Mouse (Mus musculus) ovary, postnatal 36 days (tissue): ENCODE measurements around the gene Sh2d2a.
"Not testable (repeated sequence)": the region's sequence is repeated elsewhere in the genome, so short reads cannot be mapped to it uniquely, and the experiment has no call there.

Experiments
- DNase-seq: peaks from one replicate; pipeline ENCODE4 v3.0.0; 2022; ENCODE audit warnings: low spot score, mixed read lengths

Gene Sh2d2a

DNA sequence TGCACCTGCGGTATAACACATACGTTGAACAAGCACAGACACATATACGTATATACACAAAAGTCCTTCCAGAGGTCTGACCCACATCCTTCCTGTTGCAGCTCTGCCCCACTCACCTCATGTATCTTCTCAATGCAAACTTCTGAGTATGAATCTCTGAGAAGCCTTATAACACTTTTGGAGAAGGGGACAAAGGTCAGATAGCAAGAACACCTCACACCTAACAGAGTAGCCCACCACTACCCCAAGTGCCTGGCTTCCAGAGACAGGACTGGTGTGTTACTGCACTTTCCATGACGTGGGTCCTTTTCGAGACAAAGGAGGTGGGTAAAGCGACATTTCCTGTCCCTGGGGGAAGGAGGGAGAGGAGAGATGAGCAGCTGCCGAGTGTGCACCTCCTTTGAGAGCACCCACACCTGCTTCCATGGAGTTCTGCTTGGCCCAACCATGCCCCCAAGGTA, at the start of gene Sh2d2a:
Gene Sh2d2a (plus strand): TSS at position 106 of the 461 bp plus-strand sequence.
- DNase-seq: no peak

DNA sequence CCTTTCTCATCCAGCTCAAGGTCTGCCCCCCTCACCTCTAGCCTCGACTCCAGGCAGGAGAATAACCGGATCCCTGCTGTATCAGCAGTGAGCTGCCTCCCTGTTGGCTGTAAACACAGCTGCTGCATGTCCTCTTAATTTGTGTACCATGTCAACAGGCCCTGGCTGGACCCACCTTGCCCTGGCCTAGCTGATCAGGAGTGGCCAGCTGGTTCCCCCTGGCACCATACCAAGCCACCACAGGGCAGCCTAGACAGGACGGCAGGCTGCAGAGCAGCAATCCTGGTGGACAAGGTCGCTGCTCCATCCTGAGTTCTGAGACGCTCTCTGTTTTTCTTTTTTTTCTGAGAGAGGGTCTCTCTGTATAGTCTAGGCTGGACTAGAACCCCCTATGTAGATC, 44.9 kb upstream of the Sh2d2a start:
- no peak for DNase-seq

DNA sequence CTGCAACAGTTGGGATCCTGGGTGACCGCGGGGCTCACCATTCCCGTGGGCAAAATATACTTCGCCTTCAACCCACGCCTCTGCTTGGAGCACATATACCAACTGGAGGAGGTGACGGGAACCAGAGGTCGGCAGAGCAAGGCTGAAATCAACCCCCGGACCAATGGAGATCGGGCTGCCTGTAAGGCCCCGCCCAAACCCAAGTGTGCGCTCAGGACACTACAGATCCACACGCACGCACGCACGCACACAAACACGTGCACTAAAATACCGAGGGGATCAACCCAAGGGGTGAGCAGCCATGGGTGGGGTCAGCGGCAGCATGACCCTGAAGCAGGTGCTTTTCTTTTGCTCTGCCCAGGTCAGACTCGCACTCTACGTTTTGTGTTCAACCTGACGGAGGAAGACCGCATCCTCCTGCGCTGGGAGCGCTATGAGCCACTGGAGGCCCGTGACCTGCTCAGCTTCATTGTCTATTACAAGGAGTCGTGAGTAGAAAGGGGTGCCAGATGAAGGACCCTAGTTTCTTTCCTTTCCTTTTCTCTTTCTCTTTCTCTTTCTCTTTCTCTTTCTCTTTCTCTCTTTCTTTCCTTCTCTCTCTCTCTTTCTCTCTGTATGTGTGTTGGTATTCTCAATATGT, 42.4 kb upstream of the Sh2d2a start:
- DNase-seq: no peak

DNA sequence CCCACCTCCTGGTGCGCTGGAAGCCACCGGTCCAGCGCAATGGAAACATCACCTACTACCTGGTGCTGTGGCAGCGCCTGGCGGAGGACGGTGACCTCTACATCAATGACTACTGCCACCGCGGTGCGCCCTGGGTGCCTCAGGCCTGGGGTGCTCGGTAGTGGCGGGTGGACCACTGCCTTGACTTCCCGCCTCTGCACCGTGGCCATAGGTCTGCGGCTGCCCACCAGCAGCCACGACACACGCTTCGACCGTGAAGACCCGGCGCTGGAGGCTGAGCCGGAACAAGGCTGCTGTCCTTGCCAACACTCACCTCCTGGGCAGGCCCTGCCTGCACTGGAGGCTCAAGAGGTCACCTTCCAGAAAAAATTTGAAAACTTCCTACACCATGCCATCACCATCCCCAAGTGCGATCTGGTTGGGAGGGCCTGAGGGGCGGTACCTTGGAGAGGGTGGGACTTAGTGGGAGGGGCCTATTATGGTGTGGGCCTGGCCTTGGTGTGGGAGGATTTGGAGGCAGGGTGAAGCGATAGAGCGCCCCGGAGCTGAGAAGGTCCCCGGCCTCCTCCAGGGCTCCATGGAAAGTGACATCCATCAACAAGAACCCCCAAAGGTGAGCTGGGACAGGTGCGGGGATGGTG, 37.1 kb upstream of the Sh2d2a start:
- no peak for DNase-seq

DNA sequence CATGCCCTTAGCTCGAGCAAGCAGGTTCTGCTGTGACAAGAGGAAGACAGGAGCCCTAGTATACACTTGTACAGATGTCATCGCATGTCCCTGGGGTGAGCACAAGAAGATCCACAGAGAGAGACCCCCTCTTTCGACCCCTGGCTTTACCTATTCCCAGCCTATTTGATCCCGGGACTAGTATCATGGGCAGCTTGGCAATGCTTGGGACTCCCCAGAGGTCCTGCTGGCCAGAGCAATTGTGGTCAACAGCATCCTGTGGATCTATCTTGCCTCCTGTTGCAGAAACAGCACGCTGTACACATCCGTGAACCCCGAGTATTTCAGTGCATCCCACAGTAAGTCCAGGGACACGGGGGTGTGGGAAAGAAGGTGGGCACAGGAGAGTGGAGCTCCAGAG, 35.3 kb upstream of the Sh2d2a start:
- no peak for DNase-seq

DNA sequence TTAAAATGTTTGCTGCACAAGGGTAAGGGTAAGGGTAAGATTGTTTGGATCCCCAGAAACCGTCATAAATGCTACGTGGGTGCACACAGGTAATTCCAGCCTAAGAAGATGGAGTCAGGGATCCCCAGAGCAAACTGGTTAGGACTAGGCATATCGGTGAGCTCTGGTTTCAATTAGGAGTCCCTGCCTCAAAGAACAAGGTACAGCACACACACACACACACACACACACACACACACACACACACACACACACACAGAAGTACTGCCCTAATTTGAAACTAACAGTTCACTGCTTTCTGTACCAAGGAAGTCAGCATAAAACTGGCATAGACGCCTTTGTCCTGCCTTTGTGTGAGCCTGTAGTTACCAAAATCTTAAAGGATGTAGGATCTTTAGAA, 34.1 kb upstream of the Sh2d2a start:
- DNase-seq: no peak

DNA sequence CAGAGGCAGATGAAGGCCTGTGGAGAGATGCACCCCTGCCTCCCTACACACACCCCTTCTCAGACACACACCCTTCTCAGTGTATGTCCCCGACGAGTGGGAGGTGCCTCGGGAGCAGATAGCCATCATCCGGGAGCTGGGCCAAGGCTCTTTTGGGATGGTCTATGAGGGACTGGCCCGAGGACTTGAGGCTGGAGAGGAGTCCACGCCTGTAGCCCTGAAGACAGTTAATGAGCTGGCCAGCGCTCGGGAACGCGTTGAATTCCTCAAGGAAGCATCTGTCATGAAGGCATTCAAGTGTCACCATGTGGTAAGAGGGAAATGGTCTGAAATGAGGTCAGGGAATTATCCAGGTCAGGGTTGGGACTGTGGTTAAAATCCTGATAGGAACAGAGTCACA, 33.7 kb upstream of the Sh2d2a start:
- DNase-seq: peak; percentile 40

DNA sequence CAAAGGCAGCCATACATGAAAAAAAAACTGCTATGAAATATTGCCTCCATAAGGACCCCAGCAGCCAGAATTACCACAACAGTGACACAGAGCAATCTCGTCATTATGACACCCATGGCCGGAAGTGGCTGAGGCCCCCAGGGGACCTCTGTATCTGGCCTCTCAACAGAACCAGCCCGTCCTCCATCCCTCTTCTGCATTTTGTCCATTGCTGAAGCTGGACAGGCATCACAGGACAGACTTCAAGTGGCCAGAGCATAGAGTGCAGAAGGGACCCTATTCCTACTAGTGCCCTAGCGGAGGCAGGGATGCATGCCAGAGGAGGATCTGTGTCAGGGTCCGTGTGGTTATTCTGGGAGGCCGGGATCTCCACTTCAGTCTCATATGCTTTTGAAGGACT, 30.4 kb upstream of the Sh2d2a start:
- no peak for DNase-seq

DNA sequence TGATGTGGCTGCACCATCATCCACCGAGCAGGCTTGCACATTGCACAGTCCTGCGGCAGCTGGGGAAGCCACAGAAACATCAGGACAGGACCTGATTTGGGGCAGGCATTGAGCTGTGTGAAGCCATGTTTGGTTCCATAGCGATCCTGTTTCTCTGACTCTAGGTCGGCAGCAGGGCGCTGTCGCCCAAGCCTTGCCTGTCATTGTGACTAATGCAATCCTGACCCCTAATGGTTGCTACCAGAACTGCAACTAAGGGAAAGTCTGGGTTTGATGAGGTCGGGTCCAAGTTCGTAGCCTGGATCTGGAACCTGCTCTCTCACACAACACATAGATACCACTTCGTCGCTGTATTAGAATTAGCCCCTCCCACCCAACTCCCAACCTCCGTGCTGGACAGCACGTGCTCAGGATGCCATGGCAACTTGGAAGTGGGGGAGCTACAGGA, 29.9 kb upstream of the Sh2d2a start:
- peak; percentile 51 for DNase-seq

DNA sequence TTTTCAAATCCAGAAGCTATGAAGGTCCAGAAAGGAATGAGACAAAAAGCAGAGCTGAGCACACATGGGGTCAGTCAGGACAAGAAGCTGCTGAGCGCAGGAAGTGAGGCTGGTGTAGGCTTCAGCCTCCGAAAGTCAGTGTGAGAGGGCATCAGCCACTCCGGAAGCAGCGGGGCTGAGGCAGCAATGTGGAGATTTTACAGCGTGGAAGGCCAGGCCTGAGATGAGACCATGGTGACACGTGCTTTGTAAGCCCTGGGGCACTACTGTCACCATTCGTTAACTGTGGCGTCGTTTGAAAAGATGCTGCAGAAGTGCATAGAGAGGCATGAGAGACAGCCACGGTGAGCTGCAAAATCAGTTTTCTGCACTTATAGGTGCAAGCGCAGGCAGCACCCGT, 28.3 kb upstream of the Sh2d2a start:
- DNase-seq: no peak

DNA sequence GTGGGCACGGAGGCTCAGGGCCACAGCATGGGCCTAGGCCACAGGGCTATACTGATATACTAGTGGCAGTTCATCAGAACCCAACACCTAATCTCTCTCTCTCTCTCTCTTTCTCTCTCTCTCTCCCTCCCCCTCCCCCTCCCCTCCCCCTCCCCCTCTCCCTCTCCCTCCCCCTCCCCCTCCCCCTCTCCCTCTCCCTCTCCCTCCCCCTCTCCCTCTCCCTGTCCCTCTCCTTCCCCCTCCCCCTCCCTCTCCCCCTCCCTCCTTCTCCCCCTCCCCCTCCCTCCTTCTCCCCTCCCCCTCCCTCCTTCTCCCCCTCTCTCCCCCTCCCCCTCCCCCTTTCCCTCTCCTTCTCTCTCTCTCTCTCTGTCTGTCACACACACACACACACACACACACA, 22.3 kb upstream of the Sh2d2a start, which contains the start of gene Pear1:
Gene Pear1 (minus strand): TSS at position 101 of the 400 bp plus-strand sequence.
- not testable (repeated sequence) for DNase-seq

DNA sequence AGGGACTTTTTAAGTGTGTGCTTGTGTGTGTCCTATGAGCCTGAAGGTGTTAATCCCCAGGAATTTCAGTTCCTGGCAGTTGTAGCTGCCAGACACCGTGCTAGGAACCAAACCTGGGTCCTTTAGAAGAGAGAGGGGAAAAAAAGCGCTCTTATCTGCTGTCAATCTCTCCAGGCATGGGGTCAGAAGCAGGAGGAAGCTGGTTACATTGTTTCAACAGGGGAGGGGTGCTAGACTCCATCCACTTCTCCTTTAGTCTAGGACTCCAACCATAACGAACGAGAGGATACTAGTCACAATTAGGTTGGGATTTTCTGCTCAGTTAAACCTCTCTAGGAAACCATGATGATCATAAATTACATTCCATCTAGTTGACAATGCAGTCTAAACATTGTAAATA, 18.1 kb upstream of the Sh2d2a start:
- no peak for DNase-seq

DNA sequence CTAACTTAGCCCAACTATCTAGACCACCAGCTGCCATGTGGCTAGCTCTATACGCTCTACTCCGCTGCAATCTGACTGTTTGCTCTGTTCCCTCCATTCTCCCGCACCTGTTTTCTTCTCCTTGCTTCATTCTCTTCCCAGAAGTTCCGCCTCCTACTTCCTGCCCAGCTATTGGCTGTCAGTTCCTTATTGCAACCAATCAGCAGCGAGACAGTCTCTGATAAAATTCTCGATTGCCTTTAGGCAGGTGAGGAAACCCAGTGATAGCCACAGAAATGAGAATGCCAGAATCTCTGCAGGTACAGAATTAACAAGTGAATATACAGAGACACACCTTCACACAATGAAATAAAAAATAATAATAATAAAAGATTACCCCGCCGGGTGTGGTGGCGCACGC, 17.5 kb upstream of the Sh2d2a start:
- DNase-seq: no peak

DNA sequence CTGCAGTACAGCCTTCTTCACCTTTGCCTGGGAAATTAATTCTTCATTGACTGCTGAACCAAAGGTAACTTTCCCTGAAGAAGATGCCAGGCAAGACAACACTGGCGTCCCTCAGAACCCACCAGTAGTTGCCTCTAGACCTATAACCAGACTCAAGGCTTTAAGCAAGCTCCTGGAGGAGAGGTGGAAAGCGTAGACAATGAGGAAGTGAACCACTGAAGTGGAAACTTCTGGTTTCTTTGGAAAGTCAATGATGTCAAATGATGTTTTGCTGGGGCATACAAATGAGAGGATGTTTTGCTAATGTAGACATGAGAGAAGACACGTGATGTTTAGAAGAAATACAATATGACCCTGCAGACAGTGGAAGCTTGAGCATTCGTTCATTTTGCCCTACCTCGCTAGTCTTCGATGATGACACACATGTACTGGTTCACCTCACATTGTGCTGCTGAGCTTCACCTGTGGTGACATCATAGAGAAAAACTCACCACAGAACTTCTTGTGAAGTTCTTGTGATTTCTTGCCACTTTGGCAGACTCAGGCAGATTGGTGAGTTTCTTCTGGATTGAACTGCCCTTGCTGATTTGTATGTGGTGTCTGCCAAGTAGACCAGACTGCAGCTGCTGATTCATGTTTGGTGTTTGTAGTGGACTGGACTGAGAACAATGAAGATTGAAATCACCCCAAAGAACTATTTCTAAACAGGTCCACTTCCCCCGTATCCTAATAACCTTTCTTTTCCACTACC, 14.3 kb upstream of the Sh2d2a start:
- no peak for DNase-seq

DNA sequence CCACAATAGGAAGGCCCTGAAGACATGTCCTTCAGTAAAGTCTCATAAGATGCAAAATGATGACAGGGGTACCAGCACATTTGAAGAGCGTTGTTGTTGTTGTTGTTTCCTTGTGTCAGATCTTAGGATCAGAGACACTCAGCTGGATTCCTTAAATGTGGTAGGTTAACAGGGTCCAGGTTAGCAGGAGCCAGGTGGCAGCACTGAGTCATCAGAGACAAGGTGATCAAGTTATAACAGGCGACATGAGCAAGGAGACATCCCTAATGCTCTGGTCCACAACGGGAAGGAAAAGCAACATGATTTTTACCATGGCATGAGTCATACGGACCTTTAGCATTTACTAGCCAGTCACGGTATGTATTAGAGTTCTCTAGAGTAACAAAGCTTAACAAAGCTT, 13.1 kb upstream of the Sh2d2a start:
- DNase-seq: no peak

DNA sequence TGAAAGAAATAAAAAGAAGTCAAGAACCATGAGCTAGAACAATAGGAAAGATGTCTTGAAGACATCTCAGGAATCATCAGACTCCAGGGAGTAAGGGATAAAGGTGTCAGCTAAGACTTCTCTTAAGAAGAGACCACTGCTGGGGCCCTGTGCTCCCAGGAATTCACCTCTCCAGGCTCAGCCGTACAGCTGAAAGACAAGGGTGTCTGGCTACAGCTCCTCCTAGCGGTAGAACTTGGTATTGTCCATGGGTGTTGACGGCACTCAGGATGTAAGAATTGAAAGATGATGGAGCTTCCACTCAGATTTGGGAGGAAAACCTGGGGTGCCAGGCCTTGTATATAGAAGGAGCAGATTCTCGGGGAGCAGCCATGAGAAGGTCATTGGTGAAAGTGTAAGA, 7.9 kb upstream of the Sh2d2a start:
- peak; percentile 62 for DNase-seq

DNA sequence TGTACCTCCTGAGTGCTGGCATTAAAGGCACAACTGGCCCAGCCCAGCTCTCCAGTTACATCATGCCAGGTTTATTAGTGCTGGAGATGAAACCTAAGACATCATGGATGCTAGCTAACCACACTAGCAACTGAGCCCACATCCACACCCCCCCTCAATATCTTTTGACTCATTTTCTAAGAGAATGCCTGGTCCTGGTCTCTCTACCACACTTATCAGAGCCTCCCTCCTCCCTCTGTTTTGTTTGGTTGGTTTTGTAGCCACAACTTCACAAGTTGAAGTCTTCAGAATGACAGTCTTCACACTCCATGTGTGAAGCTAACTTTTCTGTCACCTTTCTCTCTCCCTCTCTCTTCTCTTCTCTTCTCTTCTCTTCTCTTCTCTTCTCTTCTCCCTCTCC, 5.7 kb upstream of the Sh2d2a start:
- no peak for DNase-seq

DNA sequence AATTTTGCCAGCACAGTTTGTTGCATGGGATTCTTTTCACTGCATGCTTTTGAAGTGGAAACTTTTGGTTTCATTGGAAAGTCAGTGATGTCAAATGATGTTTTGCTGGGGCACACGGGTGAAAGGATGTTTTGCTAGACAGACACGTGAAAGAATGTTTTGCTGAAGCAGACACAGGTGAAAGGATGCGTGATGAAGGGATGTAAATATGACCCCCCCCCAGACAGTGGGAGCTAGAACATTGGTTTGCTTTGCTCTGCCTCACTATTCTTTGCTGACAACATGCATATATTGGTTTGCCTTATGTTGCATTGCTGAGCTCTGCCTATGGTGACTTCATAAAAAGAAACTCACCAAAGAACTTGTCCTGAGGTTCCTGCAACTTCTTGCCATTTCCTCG, 1.6 kb upstream of the Sh2d2a start:
- no peak for DNase-seq

DNA sequence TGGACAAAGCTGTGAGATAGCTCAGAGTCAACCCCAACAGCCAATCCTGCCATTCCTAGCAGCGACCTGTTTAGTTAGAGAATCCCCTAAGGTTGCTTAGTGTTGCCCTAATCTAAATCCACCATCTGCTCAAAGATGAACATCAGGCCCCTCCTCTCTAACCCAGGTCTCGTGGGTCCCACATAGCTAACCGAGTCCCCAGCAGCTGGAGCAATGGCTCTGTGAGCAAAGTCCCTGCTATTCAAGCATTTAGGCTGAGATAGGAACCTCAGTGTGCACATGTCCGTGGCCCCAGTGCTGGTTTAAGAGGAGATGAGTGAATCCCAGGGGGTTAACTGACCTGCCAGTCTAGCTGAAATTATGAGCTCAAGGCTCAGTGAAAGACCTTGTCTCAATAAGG, 369 bp upstream of the Sh2d2a start:
- no peak for DNase-seq

DNA sequence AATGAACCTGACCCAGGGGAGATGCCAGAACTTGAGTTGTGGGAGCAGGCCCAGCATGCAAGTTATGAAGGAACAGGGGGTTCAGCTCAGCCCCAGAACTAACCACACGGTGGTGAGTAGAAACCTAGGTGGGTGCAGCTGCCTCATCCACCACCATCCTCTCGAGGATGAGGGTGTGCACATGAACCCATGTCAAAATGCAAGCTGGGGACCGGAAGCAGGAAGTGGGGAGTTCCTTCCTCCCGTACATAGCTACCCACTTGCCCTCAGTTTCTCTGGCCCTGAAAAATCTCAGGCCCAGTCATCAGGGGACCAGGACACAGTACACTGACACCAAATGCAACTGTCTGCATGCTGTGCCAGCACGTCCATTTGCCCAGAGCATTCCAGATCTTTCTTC, 1.1 kb downstream of the Sh2d2a start:
- no peak for DNase-seq

DNA sequence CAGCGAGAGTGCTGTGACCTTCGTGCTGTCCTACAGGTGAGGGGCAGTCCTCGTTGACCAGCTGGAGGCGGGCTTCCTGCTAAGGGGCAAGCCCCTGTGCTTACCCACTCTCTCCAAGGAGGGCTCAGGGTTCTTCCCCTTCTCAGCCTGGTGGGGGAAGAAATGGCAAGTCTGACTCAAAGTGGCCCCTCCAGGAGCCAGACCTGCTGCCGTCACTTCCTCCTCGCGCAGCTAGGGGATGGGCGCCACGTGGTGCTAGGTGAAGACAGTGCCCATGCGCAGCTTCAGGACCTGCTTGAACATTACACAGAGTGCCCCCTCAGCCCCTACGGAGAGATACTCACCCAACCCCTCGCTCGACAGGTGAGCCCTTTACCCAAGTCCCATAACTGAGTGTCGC, 2.6 kb downstream of the Sh2d2a start:
- DNase-seq: no peak

DNA sequence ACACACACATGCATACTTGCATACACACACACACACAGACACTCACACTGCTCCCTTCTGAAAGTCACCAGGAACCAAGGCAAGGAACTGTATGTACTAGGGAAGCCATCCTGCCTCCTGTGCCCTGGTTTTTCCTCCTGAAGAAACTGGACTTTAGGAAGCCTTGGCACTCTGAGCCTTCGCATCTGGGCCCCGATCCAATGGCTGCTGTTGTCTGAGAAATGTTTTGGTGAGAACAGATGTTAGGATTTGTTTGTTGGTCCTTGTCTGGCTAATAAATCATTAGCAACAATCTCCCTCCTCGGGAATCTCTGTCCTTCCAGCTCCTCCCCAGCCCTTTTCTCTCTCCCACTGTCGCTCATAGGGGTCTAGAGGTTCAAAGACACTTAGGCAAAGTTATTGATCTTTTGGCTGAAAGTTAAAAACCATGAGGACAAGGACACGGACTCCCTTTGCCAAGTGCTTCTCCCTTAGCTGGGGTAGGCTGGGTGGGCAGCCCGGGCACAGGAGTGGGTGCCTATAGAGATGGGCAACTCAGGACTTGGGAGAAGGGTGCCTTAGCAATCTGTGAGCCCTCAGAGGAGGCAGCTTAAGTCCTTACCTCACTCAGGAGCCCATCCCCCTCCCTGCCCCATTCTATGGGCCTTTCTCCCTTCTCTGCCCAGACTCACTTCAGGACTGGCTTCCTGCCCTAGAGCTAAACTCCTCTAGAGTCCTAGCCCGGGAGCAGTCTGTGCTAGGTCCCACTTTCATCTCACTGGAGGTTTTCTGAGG, 8.4 kb downstream of the Sh2d2a start:
- DNase-seq: peak; percentile 53
